Mouse (Mus musculus) MEL (cell line): ENCODE results near the gene Celsr2. TPM values are rescaled to one million over a fixed set of nuclear protein-coding genes. Genes with fewer than 3 reads are reported as not detected.

Source experiments
- DNase-seq: peaks from one replicate; pipeline ENCODE4 v3.0.0; 2011; ENCODE audit warnings: low read depth, low spot score
- H3K27ac ChIP-seq: 2 replicates; pipeline ENCODE4 v1.5.1; 2012; ENCODE audit warnings: low read depth, mild to moderate bottlenecking, control low read depth, low read length, moderate library complexity; ENCODE audit not compliant: control insufficient read depth
- H3K27me3 ChIP-seq, 2 experiments: fragments of 150-350 bp in 1 of 2; sonication (generic) in 1 of 2; 2 replicates each; pipeline ENCODE4 v1.6.1; 2012; ENCODE audit warnings: low read length in 2 of 2, mild to moderate bottlenecking in 2 of 2, improper control_type of control experiment in 1 of 2, moderate library complexity in 1 of 2; ENCODE audit not compliant: insufficient read depth in 2 of 2, control insufficient read depth in 1 of 2
- H3K36me3 ChIP-seq, 2 experiments: 2 replicates each; pipeline ENCODE4 v1.6.1; 2012 to 2014; ENCODE audit warnings: low read length in 2 of 2, improper control_type of control experiment in 1 of 2, inconsistent platforms in 1 of 2, mild to moderate bottlenecking in 1 of 2; ENCODE audit not compliant: insufficient read depth in 2 of 2, control insufficient read depth in 1 of 2
- H3K4me1 ChIP-seq, 2 experiments: fragments of 150-350 bp in 1 of 2; sonication (generic) in 1 of 2; 2 replicates each; pipeline ENCODE4 v1.6.1; 2012; ENCODE audit warnings: low read length in 2 of 2, improper control_type of control experiment in 1 of 2, mild to moderate bottlenecking in 1 of 2; ENCODE audit not compliant: insufficient read depth in 2 of 2, control insufficient read depth in 1 of 2
- H3K4me3 ChIP-seq, 2 experiments: fragments of 150-350 bp in 1 of 2; sonication (generic) in 1 of 2; 2 replicates each; pipeline ENCODE4 v1.5.1; 2012; ENCODE audit warnings: low read depth in 2 of 2, low read length in 2 of 2, mild to moderate bottlenecking in 2 of 2, moderate library complexity in 2 of 2, control low read depth in 1 of 2, improper control_type of control experiment in 1 of 2; ENCODE audit not compliant: control insufficient read depth in 1 of 2, insufficient read depth in 1 of 2
- H3K79me2 ChIP-seq: 2 replicates; pipeline ENCODE4 v1.6.1; 2012; ENCODE audit warnings: mild to moderate bottlenecking, low read length, moderate library complexity; ENCODE audit not compliant: control insufficient read depth, poor library complexity, insufficient read depth
- H3K9ac ChIP-seq: 2 replicates; pipeline ENCODE4 v1.6.1; 2012; ENCODE audit warnings: low read depth, mild to moderate bottlenecking, control low read depth, low read length, moderate library complexity; ENCODE audit not compliant: control insufficient read depth, poor library complexity, severe bottlenecking
- H3K9me3 ChIP-seq: fragments of 150-350 bp; sonication (generic); replicated peaks from 2 replicates; pipeline ENCODE4 v1.6.1; 2012; ENCODE audit warnings: mild to moderate bottlenecking, low read length, improper control_type of control experiment, moderate library complexity; ENCODE audit not compliant: insufficient read depth
- CHD2 ChIP-seq: IDR thresholded peaks from 2 replicates; pipeline ENCODE4 v1.6.1; 2011; ENCODE audit warnings: low read length, improper control_type of control experiment
- CTCF ChIP-seq, 3 experiments: IDR thresholded peaks in 2 of 3; conservative IDR thresholded peaks in 1 of 3; 2 replicates each; pipeline ENCODE4 v1.5.1; 2011 to 2012; ENCODE audit warnings: low read length in 3 of 3, low read depth in 2 of 3, mild to moderate bottlenecking in 2 of 3, improper control_type of control experiment in 1 of 3, inconsistent platforms in 1 of 3, mixed read lengths in 1 of 3, moderate library complexity in 1 of 3; ENCODE audit not compliant: control insufficient read depth in 1 of 3, insufficient read depth in 1 of 3, poor library complexity in 1 of 3, severe bottlenecking in 1 of 3
- EP300 ChIP-seq, 2 experiments: IDR thresholded peaks; 2 replicates each; pipeline ENCODE4 v1.6.1; 2011; ENCODE audit warnings: improper control_type of control experiment in 2 of 2, low read length in 2 of 2, low read depth in 1 of 2, mild to moderate bottlenecking in 1 of 2
- GATA1 ChIP-seq: IDR thresholded peaks from 2 replicates; pipeline ENCODE4 v1.6.1; 2011; ENCODE audit warnings: low read depth, low read length, improper control_type of control experiment
- MAX ChIP-seq: IDR thresholded peaks from 2 replicates; pipeline ENCODE4 v1.6.1; 2011; ENCODE audit warnings: low read length, improper control_type of control experiment
- MEF2A ChIP-seq: IDR thresholded peaks from 2 replicates; pipeline ENCODE4 v1.6.1; 2014; ENCODE audit warnings: low read depth, mild to moderate bottlenecking, inconsistent platforms, low read length, improper control_type of control experiment; ENCODE audit not compliant: poor library complexity, insufficient replicate concordance, severe bottlenecking; ENCODE audit errors: extremely low read depth
- MXI1 ChIP-seq: IDR thresholded peaks from 2 replicates; pipeline ENCODE4 v1.6.1; 2011; ENCODE audit warnings: mild to moderate bottlenecking, low read depth, low read length, improper control_type of control experiment
- MYC ChIP-seq: IDR thresholded peaks from 2 replicates; pipeline ENCODE4 v1.6.1; 2011; ENCODE audit warnings: low read depth, mild to moderate bottlenecking, low read length, improper control_type of control experiment, moderate library complexity
- POLR2A ChIP-seq, 2 experiments: IDR thresholded peaks; 2 replicates each; pipeline ENCODE4 v1.6.1; 2011 to 2012; ENCODE audit warnings: low read length in 2 of 2, mild to moderate bottlenecking in 2 of 2, control low read depth in 1 of 2, improper control_type of control experiment in 1 of 2, low read depth in 1 of 2, moderate library complexity in 1 of 2; ENCODE audit not compliant: control insufficient read depth in 1 of 2, insufficient read depth in 1 of 2, poor library complexity in 1 of 2
- POLR2AphosphoS2 ChIP-seq: IDR thresholded peaks from 2 replicates; pipeline ENCODE4 v1.6.1; 2011; ENCODE audit warnings: low read length, improper control_type of control experiment
- POLR2AphosphoS5 ChIP-seq: IDR thresholded peaks from 2 replicates; pipeline ENCODE4 v1.6.1; 2012; ENCODE audit warnings: low read depth, borderline replicate concordance, mild to moderate bottlenecking, inconsistent platforms, low read length, moderate library complexity, mixed read lengths
- RCOR1 ChIP-seq: IDR thresholded peaks from 2 replicates; pipeline ENCODE4 v1.6.1; 2012; ENCODE audit warnings: low read depth, mild to moderate bottlenecking, inconsistent platforms, low read length, improper control_type of control experiment
- SIN3A ChIP-seq: IDR thresholded peaks from 2 replicates; pipeline ENCODE4 v1.6.1; 2012; ENCODE audit warnings: low read length, improper control_type of control experiment, inconsistent platforms
- SMC3 ChIP-seq: IDR thresholded peaks from 2 replicates; pipeline ENCODE4 v1.6.1; 2011; ENCODE audit warnings: low read depth, low read length, improper control_type of control experiment
- TAL1 ChIP-seq: IDR thresholded peaks from 2 replicates; pipeline ENCODE4 v1.6.1; 2012; ENCODE audit warnings: mild to moderate bottlenecking, inconsistent platforms, low read length, moderate library complexity, mixed read lengths
- TBP ChIP-seq: IDR thresholded peaks from 2 replicates; pipeline ENCODE4 v1.8.0; 2011; ENCODE audit warnings: low read depth, low read length, improper control_type of control experiment
- USF1 ChIP-seq: IDR thresholded peaks from 2 replicates; pipeline ENCODE4 v1.6.1; 2014; ENCODE audit warnings: low read depth, mild to moderate bottlenecking, inconsistent platforms, low read length, improper control_type of control experiment, moderate library complexity
- polyA plus RNA-seq, 2 experiments: library from polyadenylated mRNA; stranded (reverse) in 1 of 2; unstranded in 1 of 2; fragments of >175 nt in 1 of 2; fragments of >200 nt in 1 of 2; gene quantifications; 2 replicates each; pipeline versions ENCODE4 v1.2.1 to v1.2.4; 2012; ENCODE audit warnings: low replicate concordance in 2 of 2, low read depth in 1 of 2; ENCODE audit not compliant: insufficient read length in 2 of 2, insufficient read depth in 1 of 2, missing spikeins in 1 of 2
- total RNA-seq: library from RNA; depleted of rRNA; stranded (reverse); fragments of 300-350 nt; gene quantifications from 2 replicates; pipeline ENCODE4 v1.2.3, GENCODE M21; 2012

The Celsr2 gene
- total and polyA plus RNA-seq, 3 experiments, result 0.04 TPM; not detected in 2

GRCm38 (mm10) chr3:108364270-108364995, 50.9 kb downstream of the Celsr2 start, which contains the start of gene Mybphl (continued):
- TF ChIP-seq CTCF (IDR thresholded peaks at IDR 0.05 in 2 of 3, conservative IDR thresholded peaks at IDR 0.05 in 1 of 3; ENCODE audit: control insufficient read depth in 1 of 3, insufficient read depth in 1 of 3, low read depth in 2 of 3, low read length in 3 of 3, poor library complexity in 1 of 3, severe bottlenecking in 1 of 3) (no peak), POLR2A (IDR thresholded peaks at IDR 0.05; ENCODE audit: control insufficient read depth in 1 of 2, insufficient read depth in 1 of 2, low read depth in 1 of 2, low read length in 2 of 2, poor library complexity in 1 of 2) (no peak)

GRCm38 (mm10) chr3:108363626-108364025, 51.7 kb downstream of the Celsr2 start:
- peaks cover 0 to 7% of the 10 kb centered on the region in 2 experiments; a peak in 2 of 4 replicates for H3K36me3 ChIP-seq
- no peak overlapping the region for H3K27ac ChIP-seq
- TF ChIP-seq MEF2A (peak; percentile 78; the same call in 1 of the 2 replicates), USF1 (no peak), SIN3A (0 out of 2 replicates have a peak, but pooled peaks have one; percentile 13), MXI1 (no peak), EP300 (IDR thresholded peaks at IDR 0.05; ENCODE audit: low read depth in 1 of 2, low read length in 2 of 2) (0 out of 4 replicates have a peak, but pooled peaks of 1 of the 2 experiments have one; percentile 14), TBP (0 out of 2 replicates have a peak, but pooled peaks have one; percentile 8), POLR2AphosphoS5 (no peak), MAX (no peak), SMC3 (no peak), GATA1 (no peak), CHD2 (no peak)
- no peaks in the 10 kb centered on the region for H3K9me3 ChIP-seq
- DNase-seq, result peak; percentile 47
- H3K27me3 ChIP-seq, result no peaks in the 10 kb centered on the region
- no peaks in the 10 kb centered on the region for H3K79me2 ChIP-seq
- H3K4me1 ChIP-seq, result peaks cover 3 to 12% of the 10 kb centered on the region in 2 experiments
- no peak overlapping the region for H3K4me3 ChIP-seq
- H3K9ac ChIP-seq, result no peak overlapping the region

- Histone ChIP-seq H3K4me3 (no peak overlapping the region), H3K36me3 (peaks cover 0 to 4% of the 10 kb centered on the region in 2 experiments; a peak in 1 of 4 replicates), H3K27me3 (no peaks in the 10 kb centered on the region), H3K9me3 (no peaks in the 10 kb centered on the region), H3K79me2 (no peaks in the 10 kb centered on the region), H3K9ac (no peak overlapping the region), H3K27ac (no peak overlapping the region), H3K4me1 (peaks cover 0 to 11% of the 10 kb centered on the region in 2 experiments; a peak in 2 of 4 replicates)
- TF ChIP-seq RCOR1, result no peak
- TF ChIP-seq TAL1, result no peak
- no peak for TF ChIP-seq POLR2AphosphoS2
- TF ChIP-seq MYC, result no peak
- no peak for DNase-seq
These were observed 54.5 kb downstream of the Celsr2 start for GRCm38 (mm10) chr3:108360894-108361293.
